Mouse (Mus musculus): Measurements from ENCODE around the gene Slc22a23. TPM values are rescaled to one million over a fixed set of nuclear protein-coding genes. Genes with fewer than 3 reads are reported as not detected.

Slc22a23 gene
- polyA plus RNA-seq, 1 experiment, result 43.9 TPM

- DNase-seq, result no peak
- Histone ChIP-seq H3K4me3 (replicated peaks; ENCODE audit: insufficient read depth, low read depth, low read length) (no peak overlapping the region), H3K27me3 (ENCODE audit: control insufficient read depth, insufficient read depth, low read length) (no peaks in the 10 kb centered on the region), H3K27ac (ENCODE audit: insufficient read depth, low read length) (no peak overlapping the region), H3K4me1 (ENCODE audit: control insufficient read depth, insufficient read depth, low read length) (peaks cover 12% of the 10 kb centered on the region)
- 84% methylated on average over 3 of the region's 3 CpGs for WGBS
- TF ChIP-seq CTCF (IDR thresholded peaks at IDR 0.05; ENCODE audit: borderline replicate concordance, insufficient read depth, low read depth, low read length) (no peak), POLR2A (IDR thresholded peaks at IDR 0.05; ENCODE audit: borderline replicate concordance, insufficient read depth, low read length) (no peak)
Observed at GRCm38 (mm10) chr13:34246821-34247220, 98.2 kb downstream of the Slc22a23 start.

- Histone ChIP-seq H3K4me3 (replicated peaks; ENCODE audit: insufficient read depth, low read depth, low read length) (no peak overlapping the region), H3K27me3 (ENCODE audit: control insufficient read depth, insufficient read depth, low read length) (no peaks in the 10 kb centered on the region), H3K4me1 (ENCODE audit: control insufficient read depth, insufficient read depth, low read length) (peaks cover 12% of the 10 kb centered on the region), H3K27ac (ENCODE audit: insufficient read depth, low read length) (no peak overlapping the region)
- no peak for DNase-seq
- 72% methylated on average over 6 of the region's 6 CpGs for WGBS
- TF ChIP-seq POLR2A (IDR thresholded peaks at IDR 0.05; ENCODE audit: borderline replicate concordance, insufficient read depth, low read length) (no peak), CTCF (IDR thresholded peaks at IDR 0.05; ENCODE audit: borderline replicate concordance, insufficient read depth, low read depth, low read length) (no peak)
Observed at GRCm38 (mm10) chr13:34245216-34245615, 99.8 kb downstream of the Slc22a23 start.

GRCm38 (mm10) chr13:34244186-34244585 is 100.8 kb downstream of the Slc22a23 start:
- peak in 1 of 2 experiments; percentile 42 for DNase-seq
- no peak overlapping the region for H3K4me3 ChIP-seq (replicated peaks; ENCODE audit: insufficient read depth, low read depth, low read length)
- TF ChIP-seq POLR2A (IDR thresholded peaks at IDR 0.05; ENCODE audit: borderline replicate concordance, insufficient read depth, low read length) (no peak), CTCF (IDR thresholded peaks at IDR 0.05; ENCODE audit: borderline replicate concordance, insufficient read depth, low read depth, low read length) (no peak)
- H3K27ac ChIP-seq (ENCODE audit: insufficient read depth, low read length), result no peak overlapping the region
- peaks cover 7% of the 10 kb centered on the region for H3K4me1 ChIP-seq (ENCODE audit: control insufficient read depth, insufficient read depth, low read length)
- no peaks in the 10 kb centered on the region for H3K27me3 ChIP-seq (ENCODE audit: control insufficient read depth, insufficient read depth, low read length)
- WGBS, result 9% methylated on average over 1 of the region's 1 CpGs

- 84% methylated on average over 3 of the region's 3 CpGs for WGBS
- H3K4me3 ChIP-seq (replicated peaks; ENCODE audit: insufficient read depth, low read depth, low read length), result no peak overlapping the region
- peaks cover 5% of the 10 kb centered on the region for H3K4me1 ChIP-seq (ENCODE audit: control insufficient read depth, insufficient read depth, low read length)
- no peak overlapping the region for H3K27ac ChIP-seq (ENCODE audit: insufficient read depth, low read length)
- TF ChIP-seq CTCF (IDR thresholded peaks at IDR 0.05; ENCODE audit: borderline replicate concordance, insufficient read depth, low read depth, low read length) (no peak), POLR2A (IDR thresholded peaks at IDR 0.05; ENCODE audit: borderline replicate concordance, insufficient read depth, low read length) (no peak)
- no peak for DNase-seq
- H3K27me3 ChIP-seq (ENCODE audit: control insufficient read depth, insufficient read depth, low read length), result no peaks in the 10 kb centered on the region
Observed at GRCm38 (mm10) chr13:34242211-34242610, 102.8 kb downstream of the Slc22a23 start.

GRCm38 (mm10) chr13:34240087-34240428 is 104.9 kb downstream of the Slc22a23 start:
- DNase-seq, result no peak
- no peak overlapping the region for H3K27ac ChIP-seq (ENCODE audit: insufficient read depth, low read length)
- TF ChIP-seq POLR2A (IDR thresholded peaks at IDR 0.05; ENCODE audit: borderline replicate concordance, insufficient read depth, low read length) (no peak), CTCF (IDR thresholded peaks at IDR 0.05; ENCODE audit: borderline replicate concordance, insufficient read depth, low read depth, low read length) (no peak)
- 98% methylated on average over 3 of the region's 3 CpGs for WGBS
- no peaks in the 10 kb centered on the region for H3K27me3 ChIP-seq (ENCODE audit: control insufficient read depth, insufficient read depth, low read length)
- peaks cover 4% of the 10 kb centered on the region; the same call in 1 of the 2 replicates for H3K4me1 ChIP-seq (ENCODE audit: control insufficient read depth, insufficient read depth, low read length)
- H3K4me3 ChIP-seq (replicated peaks; ENCODE audit: insufficient read depth, low read depth, low read length), result no peak overlapping the region

GRCm38 (mm10) chr13:34239371-34240086 is 105.5 kb downstream of the Slc22a23 start:
- DNase-seq, result no peak
- Histone ChIP-seq H3K4me3 (replicated peaks; ENCODE audit: insufficient read depth, low read depth, low read length) (no peak overlapping the region), H3K27ac (ENCODE audit: insufficient read depth, low read length) (no peak overlapping the region), H3K4me1 (ENCODE audit: control insufficient read depth, insufficient read depth, low read length) (peaks cover 2% of the 10 kb centered on the region; the same call in 1 of the 2 replicates), H3K27me3 (ENCODE audit: control insufficient read depth, insufficient read depth, low read length) (no peaks in the 10 kb centered on the region)
- 56% methylated on average over 11 of the region's 11 CpGs for WGBS
- TF ChIP-seq POLR2A (IDR thresholded peaks at IDR 0.05; ENCODE audit: borderline replicate concordance, insufficient read depth, low read length) (no peak), CTCF (IDR thresholded peaks at IDR 0.05; ENCODE audit: borderline replicate concordance, insufficient read depth, low read depth, low read length) (no peak)

GRCm38 (mm10) chr13:34238646-34239290 is 106.2 kb downstream of the Slc22a23 start:
- WGBS, result 47% methylated on average over 14 of the region's 14 CpGs
- Histone ChIP-seq H3K4me3 (replicated peaks; ENCODE audit: insufficient read depth, low read depth, low read length) (no peak overlapping the region), H3K27ac (ENCODE audit: insufficient read depth, low read length) (no peak overlapping the region), H3K27me3 (ENCODE audit: control insufficient read depth, insufficient read depth, low read length) (no peaks in the 10 kb centered on the region), H3K4me1 (ENCODE audit: control insufficient read depth, insufficient read depth, low read length) (peaks cover 8% of the 10 kb centered on the region)
- TF ChIP-seq POLR2A (IDR thresholded peaks at IDR 0.05; ENCODE audit: borderline replicate concordance, insufficient read depth, low read length), result no peak
- no peak for TF ChIP-seq CTCF (IDR thresholded peaks at IDR 0.05; ENCODE audit: borderline replicate concordance, insufficient read depth, low read depth, low read length)
- DNase-seq, result no peak

- no peak for DNase-seq
- H3K4me1 ChIP-seq (ENCODE audit: control insufficient read depth, insufficient read depth, low read length), result peaks cover 8% of the 10 kb centered on the region
- H3K27ac ChIP-seq (ENCODE audit: insufficient read depth, low read length), result no peak overlapping the region
- TF ChIP-seq POLR2A (IDR thresholded peaks at IDR 0.05; ENCODE audit: borderline replicate concordance, insufficient read depth, low read length), result no peak
- H3K4me3 ChIP-seq (replicated peaks; ENCODE audit: insufficient read depth, low read depth, low read length), result no peak overlapping the region
- no peaks in the 10 kb centered on the region for H3K27me3 ChIP-seq (ENCODE audit: control insufficient read depth, insufficient read depth, low read length)
- 86% methylated on average over 6 of the region's 6 CpGs for WGBS
Observed at GRCm38 (mm10) chr13:34235056-34235455, 109.9 kb downstream of the Slc22a23 start.

Data from cerebellum, adult 2 months (tissue).